Mouse (Mus musculus): ENCODE measurements around the gene Sptb. TPM values are rescaled to one million over a fixed set of nuclear protein-coding genes. Genes with fewer than 3 reads are reported as not detected.

Sptb gene
- polyA plus RNA-seq, 1 experiment from 2014 or later, result 8.0 TPM

DNA sequence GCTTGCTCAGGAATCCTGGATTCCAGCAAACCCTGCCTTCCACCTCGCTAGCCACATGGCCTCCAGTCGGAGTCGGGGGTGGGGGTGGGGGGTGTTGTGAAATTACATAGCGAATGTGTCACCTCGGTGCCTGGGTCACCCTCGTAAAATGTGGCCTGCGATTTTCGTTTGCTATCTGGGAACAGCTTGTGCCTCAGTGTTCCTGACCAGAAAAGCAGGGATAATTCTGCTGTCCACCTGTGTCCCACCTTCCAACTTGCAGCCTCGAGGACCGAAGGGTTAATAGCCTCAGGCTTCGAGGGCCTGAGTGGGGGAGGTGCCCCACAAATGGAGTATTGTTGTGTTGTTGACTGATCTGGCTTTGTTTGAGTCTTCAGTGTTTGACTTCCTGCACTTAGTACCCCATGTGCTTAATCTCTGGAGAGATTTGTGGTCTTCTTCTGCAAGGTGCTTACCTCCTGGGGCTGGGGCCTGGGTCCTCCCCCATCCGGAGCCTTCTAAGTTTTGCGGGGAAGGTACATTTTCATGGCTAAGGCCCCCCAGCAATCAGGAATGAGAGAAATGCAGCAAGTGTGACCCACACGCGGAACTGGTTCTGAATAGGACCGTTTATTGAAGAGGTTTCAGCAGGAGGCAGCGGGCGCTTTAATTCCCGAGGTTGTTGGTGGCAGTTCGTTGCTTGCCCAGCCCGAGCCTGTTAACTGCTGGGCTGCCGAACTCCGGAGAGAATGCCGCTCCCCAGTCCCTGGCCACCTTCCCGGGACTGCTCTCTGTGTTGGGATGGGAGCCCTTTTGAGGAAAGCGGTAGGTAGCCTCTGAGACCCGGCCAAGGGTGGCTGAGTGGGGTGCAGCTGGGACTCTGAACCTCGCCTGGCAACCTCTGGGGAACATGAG is 163.7 kb downstream of the Sptb start:
- peak; percentile 49; the same call in 1 of the 2 replicates for ATAC-seq (ENCODE audit: low FRiP score, low read depth)
- Histone ChIP-seq H3K4me2 (peak overlapping the region; percentile 51), H3K9ac (peak overlapping the region; percentile 16; the same call in 1 of the 2 replicates), H3K36me3 (no peaks in the 10 kb centered on the region), H3K27ac (replicated peaks) (peak overlapping the region; percentile 36; the same call in 1 of the 2 replicates), H3K4me1 (replicated peaks) (peaks cover 24% of the 10 kb centered on the region), H3K9me3 (no peaks in the 10 kb centered on the region), H3K4me3 (peak overlapping the region; percentile 23), H3K27me3 (peaks cover 12% of the 10 kb centered on the region)
- WGBS, result 7% methylated on average over 28 of the region's 28 CpGs

DNA sequence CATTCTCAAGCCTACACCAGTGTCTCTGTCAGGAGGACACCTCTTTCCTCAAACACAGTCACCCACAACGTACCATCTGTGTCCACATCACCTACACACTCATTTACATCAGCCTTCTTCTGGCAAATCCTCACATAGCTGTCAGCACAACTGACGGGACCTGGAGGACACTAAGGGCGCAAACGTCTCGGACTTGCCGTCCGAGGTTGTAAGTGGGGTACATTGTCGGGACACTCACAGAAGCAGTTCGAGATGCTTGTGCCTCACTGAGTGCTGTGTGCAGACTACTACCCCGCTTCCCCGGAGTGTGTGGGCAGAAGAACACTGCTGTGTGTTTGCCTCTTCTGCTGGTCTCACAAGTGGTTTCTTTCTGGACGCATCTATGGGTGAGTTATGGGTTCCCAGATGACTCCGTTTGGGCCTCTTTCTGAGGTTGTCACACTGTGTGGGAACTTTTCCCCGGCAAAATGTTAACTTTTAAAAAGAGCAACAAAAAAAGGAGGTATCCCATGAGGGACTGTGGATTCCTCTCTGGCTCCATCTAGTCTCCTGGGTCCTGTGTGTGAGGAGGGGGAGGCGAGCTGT is 164.5 kb downstream of the Sptb start:
- no peak for ATAC-seq (ENCODE audit: low FRiP score, low read depth)
- Histone ChIP-seq H3K27me3 (peaks cover 12% of the 10 kb centered on the region), H3K36me3 (no peaks in the 10 kb centered on the region), H3K9ac (no peak overlapping the region), H3K27ac (replicated peaks) (no peak overlapping the region), H3K4me2 (peak overlapping the region; percentile 51), H3K4me3 (no peak overlapping the region), H3K9me3 (no peaks in the 10 kb centered on the region), H3K4me1 (replicated peaks) (peaks cover 24% of the 10 kb centered on the region)
- WGBS, result 57% methylated on average over 15 of the region's 15 CpGs

DNA sequence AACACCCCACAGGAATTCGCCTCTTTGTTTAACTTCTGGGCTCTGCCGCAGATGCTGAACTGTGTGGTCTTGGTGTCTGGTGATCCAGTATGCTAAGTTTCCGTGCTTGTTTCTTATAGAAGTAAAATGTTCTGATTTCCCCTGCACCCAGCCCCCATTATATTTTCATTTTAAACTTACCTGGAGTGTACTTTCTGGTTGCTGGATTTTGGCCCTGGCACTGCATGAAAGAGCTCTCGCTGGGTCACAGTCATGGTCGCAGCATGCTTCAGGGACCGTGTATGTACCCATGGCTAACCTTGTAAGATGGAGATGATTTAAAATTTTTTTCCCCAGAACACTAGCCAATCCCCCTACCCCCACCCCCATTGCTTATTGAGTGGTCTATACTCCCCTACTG is 168.5 kb downstream of the Sptb start:
- no peak overlapping the region for H3K9ac ChIP-seq
- no peak for ATAC-seq (ENCODE audit: low FRiP score, low read depth)
- H3K27me3 ChIP-seq, result peaks cover 12% of the 10 kb centered on the region; the same call in 1 of the 2 replicates
- peaks cover 11% of the 10 kb centered on the region for H3K4me1 ChIP-seq (replicated peaks)
- H3K4me3 ChIP-seq, result no peak overlapping the region
- H3K4me2 ChIP-seq, result no peak overlapping the region
- H3K9me3 ChIP-seq, result no peaks in the 10 kb centered on the region
- H3K36me3 ChIP-seq, result no peaks in the 10 kb centered on the region
- H3K27ac ChIP-seq (replicated peaks), result no peak overlapping the region
- 67% methylated on average over 6 of the region's 6 CpGs for WGBS

DNA sequence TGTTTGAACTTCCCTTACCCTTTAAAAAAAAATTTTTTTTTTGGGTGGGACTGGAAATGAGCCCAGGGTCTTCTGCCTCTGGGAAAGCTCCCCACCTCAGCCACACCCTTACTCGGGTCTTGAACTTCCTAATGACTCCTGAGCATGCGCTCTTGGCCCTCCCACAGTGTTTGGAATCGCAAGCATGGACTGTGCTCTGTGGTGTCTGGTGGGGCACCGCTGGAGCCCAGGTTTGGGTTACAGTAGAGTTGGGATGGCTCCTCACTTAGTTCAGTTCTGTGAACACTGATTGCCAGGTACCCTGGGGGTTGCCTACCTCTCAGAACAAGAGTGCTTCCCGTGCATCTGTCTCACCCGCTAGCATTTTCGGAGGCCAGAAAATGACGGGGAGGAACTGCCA is 168.9 kb downstream of the Sptb start:
- peaks cover 10% of the 10 kb centered on the region; the same call in 1 of the 2 replicates for H3K27me3 ChIP-seq
- 31% methylated on average over 8 of the region's 8 CpGs for WGBS
- no peak overlapping the region for H3K27ac ChIP-seq (replicated peaks)
- H3K4me2 ChIP-seq, result no peak overlapping the region
- peaks cover 7% of the 10 kb centered on the region for H3K4me1 ChIP-seq (replicated peaks)
- no peaks in the 10 kb centered on the region for H3K9me3 ChIP-seq
- no peaks in the 10 kb centered on the region for H3K36me3 ChIP-seq
- no peak overlapping the region for H3K9ac ChIP-seq
- ATAC-seq (ENCODE audit: low FRiP score, low read depth), result no peak
- H3K4me3 ChIP-seq, result no peak overlapping the region

DNA sequence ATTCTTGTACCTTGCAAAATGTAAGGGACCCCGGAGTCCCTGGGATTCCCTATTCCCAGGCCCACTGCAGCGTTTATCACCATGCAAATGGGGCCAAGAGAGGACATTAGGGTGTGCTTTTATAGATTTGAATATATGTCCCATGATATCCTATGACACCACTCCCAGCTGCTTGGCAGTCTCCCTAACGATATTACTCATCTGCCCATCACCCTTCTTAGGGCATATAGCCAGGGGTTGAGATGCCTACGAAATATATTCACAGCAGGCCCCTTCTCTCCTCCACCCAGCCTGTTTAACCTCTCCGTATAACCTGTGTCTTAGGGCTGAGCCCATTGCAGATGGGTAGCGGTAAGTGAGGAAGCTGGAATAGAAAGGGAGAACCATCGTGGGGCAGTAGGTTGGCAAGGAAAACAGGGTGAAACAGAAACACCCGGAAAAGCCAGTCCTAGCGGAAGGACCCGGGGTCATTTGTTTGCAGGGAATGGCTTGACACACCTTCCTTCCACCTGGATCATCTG is 169.6 kb downstream of the Sptb start:
- 79% methylated on average over 10 of the region's 10 CpGs for WGBS
- Histone ChIP-seq H3K4me1 (replicated peaks) (no peaks in the 10 kb centered on the region), H3K4me3 (no peak overlapping the region), H3K27ac (replicated peaks) (no peak overlapping the region), H3K27me3 (peaks cover 7% of the 10 kb centered on the region), H3K9ac (no peak overlapping the region), H3K4me2 (no peak overlapping the region), H3K9me3 (no peaks in the 10 kb centered on the region), H3K36me3 (no peaks in the 10 kb centered on the region)
- ATAC-seq (ENCODE audit: low FRiP score, low read depth), result no peak

DNA sequence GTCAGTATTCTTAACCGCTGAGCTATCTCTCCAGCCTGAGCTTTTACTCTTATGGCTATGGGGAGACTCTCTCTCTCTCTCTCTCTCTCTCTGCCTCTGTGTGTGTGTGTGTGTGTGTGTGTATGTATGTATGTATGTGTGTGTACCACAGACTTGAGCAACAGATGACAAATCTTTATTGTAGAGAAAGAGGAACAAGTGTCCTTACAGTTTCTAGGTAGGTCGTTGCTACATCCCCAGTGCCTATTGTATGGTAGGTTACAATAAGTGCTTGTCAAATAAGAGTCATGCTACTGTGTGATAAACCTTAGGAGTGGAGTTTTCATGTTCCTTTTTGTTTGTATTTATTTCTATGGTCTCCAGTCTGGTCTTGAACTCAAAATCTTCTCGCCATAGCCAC is 170.2 kb downstream of the Sptb start:
- no peak overlapping the region for H3K27ac ChIP-seq (replicated peaks)
- no peak overlapping the region for H3K9ac ChIP-seq
- WGBS, result 94% methylated on average over 3 of the region's 3 CpGs
- no peaks in the 10 kb centered on the region for H3K9me3 ChIP-seq
- H3K27me3 ChIP-seq, result peaks cover 10% of the 10 kb centered on the region
- no peak overlapping the region for H3K4me2 ChIP-seq
- ATAC-seq (ENCODE audit: low FRiP score, low read depth), result no peak
- no peaks in the 10 kb centered on the region for H3K4me1 ChIP-seq (replicated peaks)
- no peak overlapping the region for H3K4me3 ChIP-seq
- H3K36me3 ChIP-seq, result no peaks in the 10 kb centered on the region

DNA sequence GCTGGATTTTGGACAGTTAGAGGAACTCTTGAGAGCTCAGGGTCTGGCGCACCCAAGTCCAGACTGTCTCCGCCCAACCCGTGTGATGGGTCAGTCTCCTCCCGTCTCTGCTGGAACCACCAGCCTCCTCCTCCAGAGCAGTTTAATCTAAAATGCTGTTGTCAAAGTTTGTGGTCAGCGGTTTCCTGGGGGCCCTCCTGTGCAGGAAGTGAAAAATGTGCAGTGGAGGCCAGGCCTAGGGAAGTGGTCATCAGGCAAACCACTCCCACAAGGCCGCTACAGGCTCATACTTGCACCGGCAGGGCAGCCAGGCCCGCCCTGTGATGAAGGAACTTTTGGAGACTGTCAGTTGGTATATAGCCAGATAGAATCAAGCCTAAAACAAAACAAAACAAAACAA is 172.9 kb downstream of the Sptb start:
- no peak overlapping the region for H3K4me2 ChIP-seq
- H3K4me1 ChIP-seq (replicated peaks), result peaks cover 20% of the 10 kb centered on the region
- no peaks in the 10 kb centered on the region for H3K9me3 ChIP-seq
- H3K27ac ChIP-seq (replicated peaks), result no peak overlapping the region
- 92% methylated on average over 8 of the region's 8 CpGs for WGBS
- no peak for ATAC-seq (ENCODE audit: low FRiP score, low read depth)
- peaks cover 23% of the 10 kb centered on the region for H3K27me3 ChIP-seq
- H3K9ac ChIP-seq, result no peak overlapping the region
- no peaks in the 10 kb centered on the region for H3K36me3 ChIP-seq
- H3K4me3 ChIP-seq, result no peak overlapping the region

DNA sequence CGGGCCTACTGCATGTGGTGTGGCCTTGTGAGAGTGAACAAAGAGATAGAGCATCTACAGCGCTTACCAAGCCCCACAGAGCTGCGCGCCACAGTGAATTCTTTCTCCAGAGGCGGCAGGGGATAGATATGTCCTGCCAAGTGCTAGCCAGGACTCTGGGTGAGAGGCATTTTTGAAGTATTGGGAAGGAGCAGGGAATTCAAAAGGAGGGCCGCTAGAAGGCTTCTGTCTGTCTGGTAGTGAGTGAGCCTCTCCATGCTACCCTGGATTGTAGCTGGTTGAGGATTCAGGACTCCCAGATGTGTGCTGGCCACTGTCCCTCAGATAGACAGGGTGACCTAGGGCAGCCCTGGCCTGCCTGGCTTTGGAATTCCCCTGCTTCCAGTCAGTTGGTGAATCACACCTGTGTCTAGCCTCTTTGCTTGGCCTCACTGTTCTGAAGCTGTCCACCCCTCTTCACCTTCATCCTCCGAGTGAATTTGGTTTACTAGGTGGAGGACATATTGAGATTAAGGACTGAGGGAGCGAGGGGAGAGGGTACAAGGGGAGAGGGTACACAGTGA is 173.7 kb downstream of the Sptb start:
- WGBS, result 85% methylated on average over 8 of the region's 8 CpGs
- Histone ChIP-seq H3K9me3 (no peaks in the 10 kb centered on the region), H3K4me1 (replicated peaks) (peaks cover 20% of the 10 kb centered on the region), H3K36me3 (no peaks in the 10 kb centered on the region), H3K4me3 (no peak overlapping the region), H3K27ac (replicated peaks) (no peak overlapping the region), H3K9ac (no peak overlapping the region), H3K4me2 (no peak overlapping the region), H3K27me3 (peaks cover 30% of the 10 kb centered on the region)
- no peak for ATAC-seq (ENCODE audit: low FRiP score, low read depth)

DNA sequence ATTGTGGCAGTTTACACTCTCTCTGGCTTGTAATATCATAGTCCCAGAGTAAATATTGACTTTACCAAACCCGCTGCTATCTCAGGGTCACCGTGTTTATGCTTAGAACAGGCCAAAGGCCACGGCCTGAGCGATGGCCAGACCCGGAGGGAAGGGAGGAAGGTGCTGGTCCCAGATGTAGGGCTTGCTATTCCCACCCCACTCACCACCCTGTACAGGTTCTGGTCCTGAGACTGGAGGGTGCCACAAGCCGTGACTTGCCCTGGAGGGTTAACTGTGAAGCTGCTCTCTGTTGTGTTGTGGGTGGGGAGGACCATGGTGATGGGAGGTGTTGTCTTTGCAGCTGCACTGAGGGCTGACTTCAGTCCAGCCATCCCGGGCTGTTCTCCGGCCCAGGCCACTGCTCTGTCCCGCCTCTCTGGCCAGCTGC is 174.9 kb downstream of the Sptb start:
- Histone ChIP-seq H3K27me3 (peaks cover 42% of the 10 kb centered on the region), H3K4me2 (peak overlapping the region; percentile 5; the same call in 1 of the 2 replicates), H3K9me3 (no peaks in the 10 kb centered on the region), H3K4me1 (replicated peaks) (peaks cover 20% of the 10 kb centered on the region), H3K36me3 (no peaks in the 10 kb centered on the region), H3K4me3 (no peak overlapping the region), H3K27ac (replicated peaks) (no peak overlapping the region), H3K9ac (no peak overlapping the region)
- no peak for ATAC-seq (ENCODE audit: low FRiP score, low read depth)
- WGBS, result 62% methylated on average over 8 of the region's 9 CpGs

DNA sequence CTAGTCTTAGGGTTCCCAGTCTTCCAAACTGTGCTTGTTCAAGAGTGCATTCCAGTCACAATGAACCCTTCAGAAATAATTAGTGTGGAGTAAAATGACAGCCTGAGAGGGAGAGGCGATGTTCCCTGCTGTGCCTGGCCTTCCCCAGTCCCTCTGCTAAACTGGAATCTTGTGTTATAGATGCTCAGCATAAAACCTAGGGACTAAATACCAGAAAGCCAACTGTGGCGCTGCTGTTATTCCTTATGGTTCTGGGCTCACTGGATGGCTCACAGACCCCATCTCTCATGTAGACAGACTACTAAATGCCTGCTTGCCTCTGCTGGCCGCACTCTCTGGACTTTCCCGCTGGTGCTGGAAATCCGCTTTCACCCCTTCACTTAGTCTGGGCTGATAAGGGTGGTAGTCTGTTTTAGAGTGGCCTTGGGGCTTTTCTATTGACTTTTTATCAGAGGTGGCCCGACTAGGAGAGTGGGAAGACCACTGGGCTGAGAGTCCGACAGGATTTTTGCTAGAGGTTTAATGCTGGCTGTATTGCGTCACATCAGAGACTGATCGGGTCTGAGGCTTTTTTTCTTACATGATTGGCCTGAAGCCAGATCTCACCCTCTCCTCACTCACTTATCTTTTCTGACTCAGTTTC is 175.6 kb downstream of the Sptb start:
- Histone ChIP-seq H3K27ac (replicated peaks) (no peak overlapping the region), H3K4me3 (peak overlapping the region; percentile 52), H3K27me3 (peaks cover 45% of the 10 kb centered on the region), H3K4me1 (replicated peaks) (peaks cover 20% of the 10 kb centered on the region), H3K4me2 (peak overlapping the region; percentile 88), H3K9ac (no peak overlapping the region), H3K9me3 (no peaks in the 10 kb centered on the region), H3K36me3 (no peaks in the 10 kb centered on the region)
- 23% methylated on average over 9 of the region's 9 CpGs for WGBS
- no peak for ATAC-seq (ENCODE audit: low FRiP score, low read depth)

DNA sequence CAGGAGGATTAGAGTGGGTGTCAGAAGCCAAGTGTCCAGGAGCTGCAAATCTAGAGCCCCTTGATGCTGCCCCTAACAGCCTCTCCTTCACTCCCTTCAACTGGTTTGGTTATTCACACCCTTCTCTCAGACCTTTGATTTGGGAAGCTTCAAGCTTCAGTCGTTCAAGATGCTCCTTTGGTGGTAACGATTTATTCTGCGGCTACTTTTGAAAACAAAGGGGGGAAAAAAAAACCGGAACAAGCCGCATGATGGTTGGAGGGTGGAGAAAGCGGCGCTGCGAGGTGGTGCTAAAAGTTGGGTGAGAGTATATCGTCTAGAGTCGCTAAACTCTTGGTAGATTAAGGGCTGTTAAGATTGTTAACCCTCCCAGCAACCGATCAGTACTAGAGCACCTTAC is 176.1 kb downstream of the Sptb start:
- Histone ChIP-seq H3K9me3 (no peaks in the 10 kb centered on the region), H3K27me3 (peaks cover 45% of the 10 kb centered on the region), H3K27ac (replicated peaks) (no peak overlapping the region), H3K4me2 (peak overlapping the region; percentile 88), H3K36me3 (no peaks in the 10 kb centered on the region), H3K9ac (0 out of 2 replicates have a peak overlapping the region, but pooled peaks have one; percentile 22), H3K4me1 (replicated peaks) (peaks cover 20% of the 10 kb centered on the region), H3K4me3 (peak overlapping the region; percentile 52)
- 5% methylated on average over 11 of the region's 11 CpGs for WGBS
- no peak for ATAC-seq (ENCODE audit: low FRiP score, low read depth)

All from hindbrain, embryonic 15.5 days (tissue).